Mouse (Mus musculus) macrophage (primary cell): Measurements from ENCODE around the gene Fam19a4. TPM values are rescaled to one million over a fixed set of nuclear protein-coding genes. Genes with fewer than 3 reads are reported as not detected.
"Not testable (repeated sequence)": the region's sequence is repeated elsewhere in the genome, so short reads cannot be mapped to it uniquely, and the experiment has no call there.

Source experiments
- H3K27ac ChIP-seq: fragments of 350-480 bp; formaldehyde crosslinking; 2 replicates; pipeline ENCODE4 v1.9.0; 2021
- H3K36me3 ChIP-seq: fragments of 350-480 bp; formaldehyde crosslinking; 2 replicates; pipeline ENCODE4 v1.9.0; 2021; ENCODE audit errors: inconsistent target
- H3K4me3 ChIP-seq: fragments of 350-480 bp; formaldehyde crosslinking; 2 replicates; pipeline ENCODE4 v1.9.0; 2021; ENCODE audit errors: inconsistent target
- H3K79me2 ChIP-seq: fragments of 350-480 bp; formaldehyde crosslinking; 2 replicates; pipeline ENCODE4 v1.9.0; 2021; ENCODE audit errors: inconsistent target
- WGBS: methylation state at CpG from one replicate; pipeline ENCODE4 v1.1.7; 2026; ENCODE audit warnings: inconsistent platforms; ENCODE audit not compliant: missing documents; 5-methylcytosine and 5-hydroxymethylcytosine counted together
- polyA plus RNA-seq: library from polyadenylated mRNA; stranded (reverse); fragments of 250-400 nt; gene quantifications from 3 replicates; pipeline ENCODE4 v1.2.4, GENCODE M21; 2018; ENCODE audit warnings: inconsistent platforms

Fam19a4 gene
- polyA plus RNA-seq, 1 experiment from 2014 or later: not detected

GRCm38 (mm10) chr6:97016711-97017110 lies 43.5 kb downstream of the Fam19a4 start:
- no peaks in the 10 kb centered on the region for H3K79me2 ChIP-seq
- H3K27ac ChIP-seq: no peak overlapping the region
- H3K4me3 ChIP-seq: no peak overlapping the region
- no peaks in the 10 kb centered on the region for H3K36me3 ChIP-seq
- WGBS: 82% methylated on average over 1 of the region's 1 CpGs

GRCm38 (mm10) chr6:97016018-97016417 lies 44.2 kb downstream of the Fam19a4 start:
- no peak overlapping the region for H3K4me3 ChIP-seq
- H3K27ac ChIP-seq: no peak overlapping the region
- H3K36me3 ChIP-seq: no peaks in the 10 kb centered on the region
- 0% methylated on average over 3 of the region's 3 CpGs for WGBS
- no peaks in the 10 kb centered on the region for H3K79me2 ChIP-seq

- Histone ChIP-seq H3K36me3 (no peaks in the 10 kb centered on the region), H3K79me2 (no peaks in the 10 kb centered on the region), H3K4me3 (no peak overlapping the region), H3K27ac (no peak overlapping the region)
- WGBS: 24% methylated on average over 7 of the region's 8 CpGs
Observed at GRCm38 (mm10) chr6:97006513-97007094, 53.6 kb downstream of the Fam19a4 start.

- Histone ChIP-seq H3K79me2 (no peaks in the 10 kb centered on the region), H3K36me3 (no peaks in the 10 kb centered on the region), H3K4me3 (no peak overlapping the region), H3K27ac (no peak overlapping the region)
- WGBS: 29% methylated on average over 11 of the region's 11 CpGs
Observed at GRCm38 (mm10) chr6:97005038-97005437, 55.2 kb downstream of the Fam19a4 start.

GRCm38 (mm10) chr6:96995556-96996159 lies 64.6 kb downstream of the Fam19a4 start:
- 89% methylated on average over 7 of the region's 7 CpGs for WGBS
- H3K79me2 ChIP-seq: no peaks in the 10 kb centered on the region

GRCm38 (mm10) chr6:96991741-96992140 lies 68.5 kb downstream of the Fam19a4 start:
- Histone ChIP-seq H3K4me3 (no peak overlapping the region), H3K27ac (no peak overlapping the region), H3K36me3 (no peaks in the 10 kb centered on the region), H3K79me2 (no peaks in the 10 kb centered on the region)
- WGBS: 87% methylated on average over 1 of the region's 1 CpGs

More at GRCm38 (mm10) chr6:96995556-96996159, 64.6 kb downstream of the Fam19a4 start:
- Histone ChIP-seq H3K36me3 (no peaks in the 10 kb centered on the region), H3K4me3 (no peak overlapping the region), H3K27ac (no peak overlapping the region)

- 82% methylated on average over 1 of the region's 1 CpGs for WGBS
- H3K79me2 ChIP-seq: no peaks in the 10 kb centered on the region
- H3K4me3 ChIP-seq: no peak overlapping the region
- no peak overlapping the region for H3K27ac ChIP-seq
- no peaks in the 10 kb centered on the region for H3K36me3 ChIP-seq
Observed at GRCm38 (mm10) chr6:96977537-96977936, 82.7 kb downstream of the Fam19a4 start.

- Histone ChIP-seq H3K27ac (no peak overlapping the region), H3K36me3 (no peaks in the 10 kb centered on the region), H3K79me2 (no peaks in the 10 kb centered on the region), H3K4me3 (no peak overlapping the region)
- 30% methylated on average over 2 of the region's 2 CpGs for WGBS
Observed at GRCm38 (mm10) chr6:96944796-96945195, 115.4 kb downstream of the Fam19a4 start.

GRCm38 (mm10) chr6:96935776-96936175 lies 124.4 kb downstream of the Fam19a4 start:
- H3K79me2 ChIP-seq: no peaks in the 10 kb centered on the region
- H3K27ac ChIP-seq: no peak overlapping the region
- 94% methylated on average over 1 of the region's 1 CpGs for WGBS
- H3K4me3 ChIP-seq: no peak overlapping the region
- no peaks in the 10 kb centered on the region for H3K36me3 ChIP-seq

GRCm38 (mm10) chr6:96909061-96909480 lies 151.1 kb downstream of the Fam19a4 start:
- 72% methylated on average over 8 of the region's 8 CpGs for WGBS
- H3K36me3 ChIP-seq: no peaks in the 10 kb centered on the region
- H3K4me3 ChIP-seq: no peak overlapping the region
- H3K79me2 ChIP-seq: no peaks in the 10 kb centered on the region
- H3K27ac ChIP-seq: no peak overlapping the region

GRCm38 (mm10) chr6:96877105-96877504 lies 183.1 kb downstream of the Fam19a4 start:
- not testable (repeated sequence) for H3K4me3 ChIP-seq, H3K79me2 ChIP-seq, H3K27ac ChIP-seq, H3K36me3 ChIP-seq
- WGBS: 88% methylated on average over 16 of the region's 18 CpGs

- H3K4me3 ChIP-seq, H3K36me3 ChIP-seq, H3K79me2 ChIP-seq, H3K27ac ChIP-seq: not testable (repeated sequence)
- 87% methylated on average over 8 of the region's 13 CpGs for WGBS
Observed at GRCm38 (mm10) chr6:96876651-96877050, 183.6 kb downstream of the Fam19a4 start.

- Histone ChIP-seq H3K4me3 (no peak overlapping the region), H3K79me2 (no peaks in the 10 kb centered on the region), H3K36me3 (no peaks in the 10 kb centered on the region), H3K27ac (no peak overlapping the region)
- WGBS: 76% methylated on average over 7 of the region's 7 CpGs
Observed at GRCm38 (mm10) chr6:96853065-96853464, 207.1 kb downstream of the Fam19a4 start.

- WGBS: 31% methylated on average over 1 of the region's 1 CpGs
- Histone ChIP-seq H3K79me2 (no peaks in the 10 kb centered on the region), H3K36me3 (no peaks in the 10 kb centered on the region), H3K4me3 (no peak overlapping the region), H3K27ac (no peak overlapping the region)
Observed at GRCm38 (mm10) chr6:96843944-96844343, 216.3 kb downstream of the Fam19a4 start.

- Histone ChIP-seq H3K27ac (no peak overlapping the region), H3K79me2 (no peaks in the 10 kb centered on the region), H3K36me3 (no peaks in the 10 kb centered on the region), H3K4me3 (no peak overlapping the region)
- WGBS: 3% methylated on average over 3 of the region's 3 CpGs
Observed at GRCm38 (mm10) chr6:96840634-96841033, 219.6 kb downstream of the Fam19a4 start.

GRCm38 (mm10) chr6:96826626-96827025 lies 233.6 kb downstream of the Fam19a4 start:
- WGBS: 62% methylated on average over 3 of the region's 3 CpGs
- Histone ChIP-seq H3K79me2 (no peaks in the 10 kb centered on the region), H3K36me3 (no peaks in the 10 kb centered on the region)

More at GRCm38 (mm10) chr6:96826626-96827025, 233.6 kb downstream of the Fam19a4 start:
- no peak overlapping the region for H3K27ac ChIP-seq
- H3K4me3 ChIP-seq: no peak overlapping the region
